21 mouse cellular contexts compared by ENCODE assay signal in the genomic region with DNA sequence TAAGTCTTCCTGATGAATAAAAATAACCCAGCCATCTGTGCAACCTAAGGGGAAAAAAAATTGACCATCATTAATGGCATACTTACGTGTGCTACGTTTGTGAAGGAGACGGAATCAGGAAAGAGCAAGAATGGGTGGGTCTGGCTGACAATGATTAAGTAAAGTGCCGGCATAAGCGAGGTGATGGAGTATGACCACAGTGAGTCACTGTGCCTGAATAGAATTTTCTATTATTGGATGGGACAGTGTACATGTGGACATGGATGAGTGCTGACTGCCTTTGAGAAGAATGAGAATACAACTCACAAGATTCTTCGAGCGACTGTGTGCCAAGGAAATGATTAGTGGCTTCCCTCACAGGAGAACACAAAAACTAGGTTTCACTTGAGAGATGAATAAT.
DNase-seq lines count a peak whose midpoint lies in the region; ATAC-seq and TF ChIP-seq lines count a peak whose summit lies in the region.
"Had no signal": no experiment of that assay in that cellular context is flagged by ENCODE, and none has a peak within 500 bp of the region (broad histone marks: within the 10 kb centered on the region; RNA-seq: fewer than 3 reads in every experiment).

No protein-coding gene starts in this region.

- no peak for DNase-seq in hindbrain, embryonic 11.5 days (ENCODE audit: low spot score)
- no peak for DNase-seq in hindbrain, embryonic 14.5 days (ENCODE audit: low spot score)
- no peak for DNase-seq in Patski (ENCODE audit: low read depth, low spot score)
- no peak for DNase-seq in left cerebral cortex, adult 2 months (ENCODE audit: extremely low spot score in 1 of 2, low spot score in 2 of 2)
- DNase-seq: adrenal gland, adult 2 months; adrenal gland, adult 8-10 months; adrenal gland, postnatal 10 days; adrenal gland, postnatal 14 days; adrenal gland, postnatal 25 days; adrenal gland, postnatal 36 days; B cell, adult 2 months; cerebellum, adult 11 months; cerebellum, adult 11-12 months; cerebellum, adult 18-20 months; cerebellum, adult 2 months had no signal

- H3K4me1 ChIP-seq in hindbrain, embryonic 11.5 days (replicated peaks; ENCODE audit: control insufficient read depth, insufficient read depth, low read length) = no peaks in the 10 kb centered on the region
- H3K4me1 ChIP-seq in hindbrain, embryonic 13.5 days (replicated peaks) = no peaks in the 10 kb centered on the region
- no peaks in the 10 kb centered on the region for H3K4me1 ChIP-seq in hindbrain, embryonic 12.5 days
- no peaks in the 10 kb centered on the region for H3K4me1 ChIP-seq in hindbrain, embryonic 14.5 days (replicated peaks; ENCODE audit: control insufficient read depth, insufficient read depth, low read length)

- no peak overlapping the region for H3K9ac ChIP-seq in hindbrain, embryonic 11.5 days (ENCODE audit: low read depth, low read length)
- no peak overlapping the region for H3K9ac ChIP-seq in hindbrain, embryonic 13.5 days
- H3K9ac ChIP-seq in hindbrain, embryonic 12.5 days = no peak overlapping the region
- no peak overlapping the region for H3K9ac ChIP-seq in hindbrain, embryonic 14.5 days

- no peaks in the 10 kb centered on the region for H3K27me3 ChIP-seq in hindbrain, embryonic 11.5 days (ENCODE audit: control insufficient read depth, insufficient read depth, low read length)
- H3K27me3 ChIP-seq in hindbrain, embryonic 13.5 days = no peaks in the 10 kb centered on the region
- no peaks in the 10 kb centered on the region for H3K27me3 ChIP-seq in hindbrain, embryonic 12.5 days
- H3K27me3 ChIP-seq in hindbrain, embryonic 14.5 days (ENCODE audit: control insufficient read depth, insufficient read depth, low read length) = no peaks in the 10 kb centered on the region
- H3K27me3 ChIP-seq in Patski = no peaks in the 10 kb centered on the region
- H3K27me3 ChIP-seq: CH12.LX had no signal

- in situ Hi-C loops in Patski (cut with MboI; ENCODE audit: low pct_unique_long_range_greater_than_20kb) = no loop called here

- CTCF ChIA-PET in Patski (lab: Charles Lee) = interaction anchor here (1.6 kb wide), 1 partner anchor 11 kb away, joined by 5 read pairs; no protein-coding TSS in a partner anchor

- POLR2A ChIA-PET in Patski (lab: Charles Lee) = no interaction called here

- no peak overlapping the region for H3K4me3 ChIP-seq in hindbrain, embryonic 11.5 days (ENCODE audit: low read depth, low read length)
- H3K4me3 ChIP-seq in hindbrain, embryonic 13.5 days = no peak overlapping the region
- H3K4me3 ChIP-seq in hindbrain, embryonic 12.5 days = no peak overlapping the region
- H3K4me3 ChIP-seq in hindbrain, embryonic 14.5 days (replicated peaks; ENCODE audit: low read length) = no peak overlapping the region
- no peak overlapping the region for H3K4me3 ChIP-seq in left cerebral cortex, adult 2 months

- no peak for TF ChIP-seq CTCF in Patski (IDR thresholded peaks at IDR 0.05)
- TF ChIP-seq CTCF in left cerebral cortex, adult 2 months (IDR thresholded peaks at IDR 0.05) = no peak

- no peak overlapping the region for H3K4me2 ChIP-seq in hindbrain, embryonic 11.5 days (replicated peaks; ENCODE audit: low read depth, low read length)
- no peak overlapping the region for H3K4me2 ChIP-seq in hindbrain, embryonic 13.5 days
- H3K4me2 ChIP-seq in hindbrain, embryonic 12.5 days (replicated peaks) = no peak overlapping the region
- no peak overlapping the region for H3K4me2 ChIP-seq in hindbrain, embryonic 14.5 days (replicated peaks)

- 84% methylated on average over 7 of the region's 7 CpGs for WGBS in hindbrain, embryonic 11.5 days
- 71% methylated on average over 7 of the region's 7 CpGs for WGBS in hindbrain, embryonic 13.5 days
- 73% methylated on average over 7 of the region's 7 CpGs for WGBS in hindbrain, embryonic 12.5 days
- 71% methylated on average over 7 of the region's 7 CpGs for WGBS in hindbrain, embryonic 14.5 days

- H3K9me3 ChIP-seq in hindbrain, embryonic 11.5 days (ENCODE audit: control insufficient read depth, low read length) = no peaks in the 10 kb centered on the region
- H3K9me3 ChIP-seq in hindbrain, embryonic 13.5 days = no peaks in the 10 kb centered on the region
- H3K9me3 ChIP-seq in hindbrain, embryonic 12.5 days (replicated peaks) = no peaks in the 10 kb centered on the region
- H3K9me3 ChIP-seq in hindbrain, embryonic 14.5 days (ENCODE audit: control insufficient read depth, low read length) = peaks cover 4% of the 10 kb centered on the region; the same call in 1 of the 2 replicates
- H3K9me3 ChIP-seq: G1E had no signal

- no peak overlapping the region for H3K27ac ChIP-seq in hindbrain, embryonic 11.5 days (ENCODE audit: low read depth, low read length)
- H3K27ac ChIP-seq in hindbrain, embryonic 13.5 days = no peak overlapping the region
- H3K27ac ChIP-seq in hindbrain, embryonic 12.5 days = no peak overlapping the region
- H3K27ac ChIP-seq in hindbrain, embryonic 14.5 days = no peak overlapping the region
- H3K27ac ChIP-seq in left cerebral cortex, adult 2 months = no peak overlapping the region

- peak; percentile 74; the same call in 1 of the 2 replicates for ATAC-seq in hindbrain, embryonic 11.5 days (ENCODE audit: low FRiP score)
- ATAC-seq in hindbrain, embryonic 13.5 days (ENCODE audit: low FRiP score) = no peak
- peak; percentile 69; the same call in 1 of the 2 replicates for ATAC-seq in hindbrain, embryonic 12.5 days (ENCODE audit: low FRiP score)
- no peak for ATAC-seq in hindbrain, embryonic 14.5 days (ENCODE audit: low FRiP score)
- peak; percentile 31 for ATAC-seq in Patski
- ATAC-seq: activated CD4-positive, CD25-positive, alpha-beta regulatory T cell, adult 4 months; CD4-positive, CD25-positive, alpha-beta regulatory T cell, adult 4 months had no signal

- no peaks in the 10 kb centered on the region for H3K36me3 ChIP-seq in hindbrain, embryonic 11.5 days (ENCODE audit: control insufficient read depth, insufficient read depth, low read length)
- no peaks in the 10 kb centered on the region for H3K36me3 ChIP-seq in hindbrain, embryonic 13.5 days
- H3K36me3 ChIP-seq in hindbrain, embryonic 12.5 days = no peaks in the 10 kb centered on the region
- H3K36me3 ChIP-seq in hindbrain, embryonic 14.5 days (replicated peaks; ENCODE audit: control insufficient read depth, insufficient read depth) = no peaks in the 10 kb centered on the region
- H3K36me3 ChIP-seq: G1E had no signal

- intact Hi-C loops in left cerebral cortex, adult 2 months (cut with DNase I) = no loop called here

Comparison
In these comparisons a context has a peak if more than half of its experiments do, and no peak if none do; other contexts are left out.
1. ATAC-seq: peak in hindbrain, embryonic 11.5 days (single experiment), hindbrain, embryonic 12.5 days (single experiment) and Patski (single experiment); none in hindbrain, embryonic 13.5 days (single experiment) and hindbrain, embryonic 14.5 days (single experiment).